Mouse (Mus musculus) stomach, embryonic 16.5 days (tissue): ENCODE data around the gene Slc30a3. TPM values are rescaled to one million over a fixed set of nuclear protein-coding genes. Genes with fewer than 3 reads are reported as not detected.

ENCODE experiments used
- ATAC-seq: fragments of 200-750 bp; cut with Nextera tagmentation; 2 replicates; pipeline ENCODE4 v1.8.0; 2017; ENCODE audit warnings: moderate number of reproducible peaks, moderate TSS enrichment; ENCODE audit not compliant: insufficient read depth, low FRiP score
- H3K27ac ChIP-seq: fragments of 300-500 bp; sonication (generic); 2 replicates; pipeline ENCODE4 v1.5.1; 2014; ENCODE audit warnings: low read length
- H3K27me3 ChIP-seq: fragments of 300-500 bp; sonication (generic); 2 replicates; pipeline ENCODE4 v1.6.1; 2014; ENCODE audit warnings: low read length, control low read depth, mixed read lengths; ENCODE audit not compliant: control insufficient read depth, insufficient read depth
- H3K36me3 ChIP-seq: fragments of 300-500 bp; sonication (generic); 2 replicates; pipeline ENCODE4 v1.6.1; 2014; ENCODE audit warnings: low read length; ENCODE audit not compliant: control insufficient read depth, insufficient read depth
- H3K4me1 ChIP-seq: fragments of 300-500 bp; sonication (generic); 2 replicates; pipeline ENCODE4 v1.6.1; 2014; ENCODE audit warnings: low read length, control low read depth, mixed read lengths; ENCODE audit not compliant: control insufficient read depth, insufficient read depth
- H3K4me2 ChIP-seq: fragments of 300-500 bp; sonication (generic); 2 replicates; pipeline ENCODE4 v1.6.1; 2014; ENCODE audit warnings: low read depth, low read length, mixed read lengths
- H3K4me3 ChIP-seq: fragments of 300-500 bp; sonication (generic); replicated peaks from 2 replicates; pipeline ENCODE4 v1.5.1; 2014; ENCODE audit warnings: mild to moderate bottlenecking, low read length
- H3K9ac ChIP-seq: fragments of 300-500 bp; sonication (generic); 2 replicates; pipeline ENCODE4 v1.6.1; 2014; ENCODE audit warnings: low read length
- H3K9me3 ChIP-seq: fragments of 300-500 bp; sonication (generic); replicated peaks from 2 replicates; pipeline ENCODE4 v1.6.1; 2016; ENCODE audit warnings: low read length, control low read depth; ENCODE audit not compliant: control insufficient read depth
- WGBS: fragments of 180-500 bp; shearing (Covaris S2); extraction: QIAGEN DNeasy Blood & Tissue Kit; methylation state at CpG from one replicate; pipeline ENCODE4 v1.1.7; 2014; 5-methylcytosine and 5-hydroxymethylcytosine counted together
- polyA plus RNA-seq: library from polyadenylated mRNA; unstranded; fragments of >200 nt; fragmentation: Nextera tagmentation; extraction: Ambion mirVana; gene quantifications from 2 replicates; pipeline ENCODE4 v1.2.1, GENCODE M21; 2015

Slc30a3 gene
- polyA plus RNA-seq: 0.25 and 0.30 TPM in 2 replicates

DNA sequence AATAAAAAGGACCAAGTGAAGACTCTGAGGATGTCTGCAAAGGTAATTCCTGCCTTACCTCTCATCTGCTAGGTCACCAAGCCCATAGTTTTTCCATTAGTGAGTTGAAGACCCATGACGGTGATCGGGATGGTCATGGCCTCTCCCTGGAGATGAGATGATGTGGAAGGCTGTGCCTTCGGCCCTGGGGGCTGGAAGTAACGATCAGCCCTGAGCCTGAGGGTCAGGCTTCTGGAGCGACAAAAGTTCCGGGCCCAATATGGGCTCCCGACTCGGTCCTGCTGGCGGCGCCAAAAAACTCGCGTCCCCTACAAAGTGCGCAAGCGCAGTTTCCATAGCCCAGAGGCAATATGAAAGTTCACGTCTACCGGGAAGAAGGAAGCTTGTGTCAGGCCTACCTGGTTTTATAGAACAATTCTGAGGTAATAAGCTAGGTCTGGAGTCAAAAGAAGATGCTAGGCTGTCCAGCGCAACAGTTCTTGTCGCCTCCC lies at the start of gene Slc30a3:
TSS of gene Slc30a3 (minus strand) at position 238 of the 491 bp plus-strand sequence.
- Histone ChIP-seq H3K4me2 (no peak within 1 kb of the TSS), H3K9me3 (no peaks in the 10 kb centered on the region), H3K9ac (no peak within 1 kb of the TSS), H3K27ac (no peak within 1 kb of the TSS), H3K27me3 (no peaks in the 10 kb centered on the region; the same call in 1 of the 2 replicates), H3K36me3 (no peaks in the 10 kb centered on the region), H3K4me1 (no peaks in the 10 kb centered on the region), H3K4me3 (no peak within 1 kb of the TSS)
- 89% methylated on average over 18 of the region's 18 CpGs for WGBS
- ATAC-seq: no peak

DNA sequence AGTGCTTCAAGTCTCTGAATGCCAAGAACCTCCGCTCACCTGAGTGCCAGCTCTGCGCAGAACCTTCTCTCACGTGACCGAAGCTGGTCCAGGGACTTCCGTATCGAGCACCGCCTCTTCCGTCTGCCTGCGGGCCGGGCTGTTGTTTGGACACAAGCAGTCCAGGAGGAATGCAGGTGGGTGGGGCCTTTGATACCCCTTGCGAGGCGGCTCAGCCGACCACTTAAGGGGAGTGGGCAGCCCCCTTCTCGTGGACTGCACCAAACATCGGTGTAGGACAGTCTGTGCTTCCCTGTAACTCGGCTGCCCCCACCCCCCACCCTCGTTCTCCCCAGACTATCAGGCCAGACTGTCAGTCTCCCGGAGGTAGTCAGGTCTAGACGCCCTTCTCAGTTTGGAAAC lies 46.1 kb upstream of the Slc30a3 start, which contains the start of gene Mpv17:
TSS of gene Mpv17 (minus strand) at position 100 of the 402 bp plus-strand sequence.
- peak; percentile 95 for ATAC-seq
- H3K4me1 ChIP-seq: peaks cover 6% of the 10 kb centered on the region
- peak within 1 kb of the TSS; percentile 75 for H3K4me3 ChIP-seq
- H3K27ac ChIP-seq: peak within 1 kb of the TSS; percentile 76
- H3K9me3 ChIP-seq: no peaks in the 10 kb centered on the region
- WGBS: under 1% methylated on average over 19 of the region's 19 CpGs
- no peaks in the 10 kb centered on the region for H3K27me3 ChIP-seq
- H3K4me2 ChIP-seq: peak within 1 kb of the TSS; percentile 95
- H3K36me3 ChIP-seq: 0 out of 2 replicates have a peak, but pooled peaks cover 9% of the 10 kb centered on the region
- H3K9ac ChIP-seq: peak within 1 kb of the TSS; percentile 79

DNA sequence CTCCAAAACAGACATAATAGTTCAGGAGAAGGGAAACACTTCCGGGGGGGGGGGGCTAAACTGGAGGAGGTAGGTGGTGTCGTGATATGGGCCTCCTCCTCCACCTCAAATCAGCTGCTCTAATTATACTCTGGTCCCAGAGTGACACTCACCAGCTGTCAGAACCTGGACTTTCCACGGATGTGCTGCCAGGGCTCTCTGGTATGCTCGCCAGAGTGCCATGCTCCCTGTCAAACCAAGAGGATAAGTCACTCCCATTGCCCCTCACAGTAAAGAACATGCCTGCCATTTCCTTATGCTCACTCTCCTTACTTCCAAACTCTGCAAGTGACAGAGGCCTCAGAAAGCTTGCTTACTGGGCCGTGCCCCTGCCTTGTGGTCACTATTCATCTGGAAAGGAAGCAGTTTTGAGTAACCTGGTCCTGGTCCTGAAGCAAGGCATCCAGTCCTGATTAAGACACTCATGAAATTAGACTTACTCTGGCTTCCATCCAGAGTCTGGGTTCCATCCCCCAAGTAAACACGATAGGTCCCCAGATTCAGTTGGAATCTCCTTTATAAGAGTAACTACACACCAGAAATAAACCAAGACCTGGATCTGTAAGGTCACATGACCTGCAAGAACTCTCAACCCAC lies 45.6 kb upstream of the Slc30a3 start:
- Histone ChIP-seq H3K36me3 (0 out of 2 replicates have a peak, but pooled peaks cover 9% of the 10 kb centered on the region), H3K27me3 (no peaks in the 10 kb centered on the region), H3K27ac (peak overlapping the region; percentile 76), H3K4me3 (peak overlapping the region; percentile 75), H3K9ac (peak overlapping the region; percentile 79), H3K9me3 (no peaks in the 10 kb centered on the region), H3K4me1 (peaks cover 6% of the 10 kb centered on the region), H3K4me2 (peak overlapping the region; percentile 95)
- WGBS: 26% methylated on average over 6 of the region's 6 CpGs
- ATAC-seq: peak; percentile 1; the same call in 1 of the 2 replicates

DNA sequence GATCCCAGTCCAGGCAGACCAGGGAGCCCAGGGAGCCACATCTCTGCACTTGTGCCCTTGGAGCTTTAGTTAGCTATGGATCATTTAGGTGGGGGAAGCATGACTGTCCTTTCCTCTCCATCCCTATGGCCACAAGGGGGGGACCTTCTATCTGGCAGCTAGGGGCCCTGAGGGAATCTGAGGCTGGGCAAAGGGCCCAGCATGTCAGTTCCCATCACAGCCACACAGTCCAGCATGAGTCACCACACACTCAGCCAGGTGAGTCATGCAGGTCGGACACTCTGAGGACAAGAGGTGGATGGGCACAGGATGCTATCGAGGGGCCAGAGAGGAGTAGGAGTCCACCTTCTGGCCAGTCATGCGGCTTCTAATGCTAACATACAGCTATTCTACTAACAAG lies 43.7 kb upstream of the Slc30a3 start:
- Histone ChIP-seq H3K9me3 (no peaks in the 10 kb centered on the region), H3K4me2 (no peak overlapping the region), H3K27me3 (no peaks in the 10 kb centered on the region), H3K4me3 (no peak overlapping the region), H3K27ac (no peak overlapping the region), H3K4me1 (peaks cover 6% of the 10 kb centered on the region), H3K9ac (no peak overlapping the region), H3K36me3 (no peaks in the 10 kb centered on the region)
- 83% methylated on average over 3 of the region's 3 CpGs for WGBS
- ATAC-seq: no peak; the same call in 1 of the 2 replicates

DNA sequence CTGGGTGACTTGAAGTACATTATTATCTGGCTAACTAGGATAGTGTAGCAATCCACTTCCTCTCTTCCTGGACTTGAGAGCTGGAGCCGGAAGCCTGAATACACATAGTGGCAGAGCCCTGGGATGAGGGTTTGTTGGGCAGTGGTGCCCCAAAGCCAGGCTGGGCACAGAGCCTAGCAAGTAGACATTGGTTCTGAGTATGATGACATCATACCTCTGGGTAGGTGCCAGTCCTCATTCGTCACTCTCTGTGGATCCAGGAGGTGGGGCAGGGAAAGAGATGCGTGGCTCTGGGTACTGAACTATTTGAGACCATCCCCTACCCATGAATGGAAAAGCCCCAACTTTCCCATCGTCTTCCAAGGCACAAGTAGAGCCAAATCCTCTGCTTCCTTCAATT lies 41.7 kb upstream of the Slc30a3 start:
- H3K4me1 ChIP-seq: peaks cover 6% of the 10 kb centered on the region
- H3K36me3 ChIP-seq: peaks cover 3% of the 10 kb centered on the region; the same call in 1 of the 2 replicates
- H3K9me3 ChIP-seq: no peaks in the 10 kb centered on the region
- no peak for ATAC-seq
- H3K27me3 ChIP-seq: no peaks in the 10 kb centered on the region
- no peak overlapping the region for H3K4me3 ChIP-seq
- no peak overlapping the region for H3K9ac ChIP-seq
- 89% methylated on average over 4 of the region's 4 CpGs for WGBS
- H3K4me2 ChIP-seq: no peak overlapping the region
- no peak overlapping the region for H3K27ac ChIP-seq

DNA sequence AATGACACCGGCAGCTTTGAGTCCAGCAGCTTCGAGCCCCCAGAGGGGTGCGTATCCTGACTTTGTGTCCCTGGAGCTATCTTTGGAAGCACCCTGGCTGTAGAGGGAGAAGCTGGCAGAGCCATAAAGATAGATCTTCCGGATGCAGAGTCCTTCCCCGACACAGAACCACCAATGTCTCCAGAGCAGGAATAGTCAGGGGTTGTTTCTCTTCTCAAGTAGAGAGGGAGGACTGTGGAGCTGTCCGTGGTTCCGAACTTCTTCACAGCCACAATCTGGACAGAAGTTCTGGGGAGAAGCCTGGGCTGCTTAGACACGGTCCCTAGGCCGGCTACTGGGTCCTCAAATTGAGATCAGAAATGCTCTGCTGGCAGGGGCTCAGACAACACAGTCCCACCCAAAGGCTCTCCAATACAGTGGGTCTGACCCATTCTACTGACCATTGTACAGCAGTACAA lies 31.0 kb upstream of the Slc30a3 start:
- Histone ChIP-seq H3K4me3 (peak overlapping the region; percentile 10; the same call in 1 of the 2 replicates), H3K9ac (no peak overlapping the region), H3K27ac (no peak overlapping the region), H3K4me1 (no peaks in the 10 kb centered on the region), H3K9me3 (no peaks in the 10 kb centered on the region), H3K27me3 (peaks cover 57% of the 10 kb centered on the region), H3K4me2 (peak overlapping the region; percentile 27), H3K36me3 (peaks cover 6% of the 10 kb centered on the region; the same call in 1 of the 2 replicates)
- no peak for ATAC-seq
- 14% methylated on average over 9 of the region's 9 CpGs for WGBS

DNA sequence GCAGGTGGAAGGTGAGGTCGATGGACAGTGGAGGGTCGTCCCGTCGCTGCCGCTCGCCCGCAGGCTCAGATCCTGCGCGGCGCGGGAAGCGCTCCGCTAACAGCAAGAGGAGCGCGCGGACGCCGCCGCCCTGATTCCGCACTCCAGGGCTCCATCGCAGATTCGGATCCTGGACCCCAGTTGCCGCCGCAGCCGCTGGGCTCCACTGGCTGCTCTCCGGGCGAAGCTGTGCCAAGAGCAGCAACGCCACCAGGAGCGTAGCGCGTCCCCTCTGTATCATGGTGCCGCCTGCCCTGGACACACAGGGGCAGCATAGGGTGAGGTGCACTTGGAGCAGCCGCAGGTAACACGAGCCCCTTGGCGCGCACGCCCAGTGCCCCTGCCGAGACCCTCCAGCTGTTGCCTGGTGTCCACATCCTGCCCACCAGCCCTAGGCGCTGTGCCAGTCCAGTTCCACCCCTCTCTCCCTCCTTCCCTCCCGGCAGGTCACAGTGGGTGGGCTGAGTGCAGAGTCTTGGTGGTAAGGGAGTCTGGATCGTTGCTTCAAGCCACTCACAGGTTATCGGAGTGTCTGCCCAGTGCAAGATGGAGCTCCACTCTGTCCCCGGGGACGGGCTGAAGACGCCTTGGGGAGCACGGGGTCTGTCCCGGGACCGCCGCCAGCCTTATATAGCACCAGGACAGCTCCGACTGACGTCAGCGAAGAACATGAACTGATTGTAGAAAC lies 30.4 kb upstream of the Slc30a3 start, which contains the start of gene Ucn:
TSS of gene Ucn (minus strand) at position 589 of the 727 bp plus-strand sequence.
- Histone ChIP-seq H3K9me3 (no peaks in the 10 kb centered on the region), H3K27ac (no peak within 1 kb of the TSS), H3K9ac (no peak within 1 kb of the TSS), H3K4me2 (peak within 1 kb of the TSS; percentile 27), H3K4me1 (no peaks in the 10 kb centered on the region), H3K27me3 (peaks cover 57% of the 10 kb centered on the region), H3K36me3 (peaks cover 6% of the 10 kb centered on the region; the same call in 1 of the 2 replicates), H3K4me3 (peak within 1 kb of the TSS; percentile 10; the same call in 1 of the 2 replicates)
- no peak for ATAC-seq
- 2% methylated on average over 52 of the region's 52 CpGs for WGBS

DNA sequence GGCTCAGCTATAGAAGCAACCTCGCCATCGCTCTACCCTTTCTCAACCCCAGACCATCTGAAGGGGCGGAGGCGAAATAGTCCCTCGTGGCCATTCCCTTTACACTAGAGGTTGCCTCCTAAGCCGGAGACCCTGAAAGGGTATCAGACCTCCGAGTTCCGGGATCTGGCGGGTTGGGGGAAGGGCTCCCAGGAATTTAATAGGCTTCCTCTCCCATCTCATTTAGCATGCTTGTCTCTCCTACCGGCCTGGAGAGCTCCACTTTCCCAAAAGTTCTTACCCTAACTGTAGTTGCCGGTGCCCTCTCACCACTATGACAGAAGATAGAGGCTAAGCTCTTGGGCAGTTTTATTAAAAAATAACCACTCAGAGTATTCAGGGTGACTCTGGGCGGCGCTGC lies 29.6 kb upstream of the Slc30a3 start:
- ATAC-seq: no peak; the same call in 1 of the 2 replicates
- under 1% methylated on average over 13 of the region's 13 CpGs for WGBS

More for the DNA sequence above, 29.6 kb upstream of the Slc30a3 start:
- Histone ChIP-seq H3K27me3 (peaks cover 57% of the 10 kb centered on the region), H3K4me1 (no peaks in the 10 kb centered on the region), H3K9me3 (no peaks in the 10 kb centered on the region), H3K4me3 (no peak overlapping the region), H3K27ac (no peak overlapping the region), H3K36me3 (0 out of 2 replicates have a peak, but pooled peaks cover 6% of the 10 kb centered on the region), H3K9ac (no peak overlapping the region), H3K4me2 (no peak overlapping the region)
